Mouse (Mus musculus): ENCODE results near the gene B4galt5.

The B4galt5 gene

DNA sequence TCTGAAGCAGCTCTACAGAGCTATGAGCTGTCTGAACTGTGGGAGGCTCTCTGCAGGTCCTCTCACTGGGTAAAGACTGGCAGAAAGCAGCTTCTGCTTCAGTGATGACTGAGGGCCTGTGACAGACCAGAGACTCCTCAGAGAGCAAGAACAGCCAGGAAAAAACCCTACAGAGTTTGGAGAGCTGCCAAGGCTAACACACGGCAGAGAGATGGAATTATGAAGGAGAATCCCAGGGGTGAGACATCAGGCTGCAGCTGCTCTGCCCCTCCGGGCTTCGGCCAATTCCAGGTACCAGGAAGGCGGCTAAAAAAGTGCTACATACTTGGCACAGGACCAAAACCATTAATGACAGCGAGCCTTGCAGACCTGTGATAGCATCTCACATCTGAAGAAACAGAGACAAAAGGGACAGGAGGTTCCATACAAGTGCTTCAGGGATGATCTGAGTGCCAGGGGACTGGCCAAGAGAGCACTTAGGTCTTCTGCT lies 17.5 kb downstream of the B4galt5 start:
- DNase-seq (ENCODE audit: low spot score) = no peak

DNA sequence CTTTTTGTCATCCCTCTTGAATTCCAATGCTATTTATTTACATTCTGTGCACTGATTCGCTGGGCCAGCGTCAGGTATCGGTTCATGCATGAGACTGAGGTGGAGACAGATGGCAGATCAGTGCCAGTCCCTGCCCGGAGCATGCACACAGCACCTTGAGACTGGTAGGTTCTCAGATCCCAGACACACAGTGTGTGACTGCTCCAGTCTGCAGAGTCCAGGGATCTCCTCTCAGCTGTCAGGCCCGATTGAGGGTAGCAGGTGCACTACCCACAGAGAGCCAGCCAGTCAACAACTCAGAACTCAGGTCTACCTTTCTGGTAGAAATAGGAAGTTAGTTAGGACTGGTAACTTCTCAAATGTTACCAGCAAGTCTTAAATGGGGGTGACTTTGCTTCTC lies 18.4 kb downstream of the B4galt5 start:
- no peak for DNase-seq (ENCODE audit: low spot score)

DNA sequence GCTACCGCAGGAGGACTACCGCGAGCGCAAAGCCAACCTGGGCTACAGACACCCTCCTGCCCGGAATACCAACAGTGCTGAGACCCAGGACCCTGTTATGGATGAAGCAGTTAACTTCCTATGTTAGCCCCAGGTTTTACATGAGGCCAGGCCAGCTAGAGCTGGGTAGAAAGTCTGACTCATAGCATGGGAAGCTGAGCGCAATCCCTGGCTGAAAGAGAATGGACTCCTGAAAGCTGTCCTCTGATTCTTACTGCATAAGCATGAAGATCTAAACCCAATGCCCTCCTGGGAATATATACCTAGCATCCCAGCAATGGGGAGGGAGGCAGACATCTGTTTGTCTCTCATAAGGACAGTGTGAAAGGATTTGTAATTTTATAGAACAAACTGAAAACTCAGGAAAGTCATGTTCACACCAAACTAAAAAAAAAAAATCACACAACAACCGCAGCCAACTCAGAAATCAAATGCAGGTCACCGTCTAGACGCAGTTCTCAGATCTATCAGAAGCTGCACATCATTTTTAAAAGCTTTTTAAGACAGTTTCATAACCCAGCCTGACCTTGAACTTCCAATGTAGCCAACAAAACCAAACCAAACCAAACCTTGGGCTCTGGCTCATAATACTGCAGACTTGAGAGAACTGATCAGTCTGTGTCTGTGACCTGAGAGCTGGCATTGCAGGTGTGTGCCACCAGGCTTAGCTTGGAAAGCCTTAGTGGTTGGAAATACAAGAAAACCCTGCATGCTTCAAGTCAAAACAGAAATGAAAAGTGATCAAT lies 19.3 kb downstream of the B4galt5 start:
- DNase-seq (ENCODE audit: low spot score) = no peak

DNA sequence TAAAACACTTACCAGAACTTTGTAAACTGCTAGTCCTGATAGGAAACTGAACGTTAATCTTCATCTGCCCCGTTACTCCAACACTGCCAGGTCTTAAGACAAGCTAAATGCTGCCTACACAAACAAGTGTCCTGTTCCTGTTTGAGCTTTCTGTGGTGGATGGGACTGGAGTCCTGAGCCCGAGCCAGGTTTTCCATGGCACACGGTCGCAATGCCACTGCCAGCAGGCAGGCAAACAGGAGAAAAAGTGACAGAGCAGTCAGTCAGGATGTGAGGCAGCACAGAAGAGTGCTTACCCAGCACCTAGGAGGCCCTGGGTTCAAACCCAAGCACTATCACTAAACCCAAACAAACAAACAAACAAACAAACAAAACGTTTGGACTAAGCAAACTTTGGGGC lies 20.6 kb downstream of the B4galt5 start:
- no peak for DNase-seq (ENCODE audit: low spot score)

DNA sequence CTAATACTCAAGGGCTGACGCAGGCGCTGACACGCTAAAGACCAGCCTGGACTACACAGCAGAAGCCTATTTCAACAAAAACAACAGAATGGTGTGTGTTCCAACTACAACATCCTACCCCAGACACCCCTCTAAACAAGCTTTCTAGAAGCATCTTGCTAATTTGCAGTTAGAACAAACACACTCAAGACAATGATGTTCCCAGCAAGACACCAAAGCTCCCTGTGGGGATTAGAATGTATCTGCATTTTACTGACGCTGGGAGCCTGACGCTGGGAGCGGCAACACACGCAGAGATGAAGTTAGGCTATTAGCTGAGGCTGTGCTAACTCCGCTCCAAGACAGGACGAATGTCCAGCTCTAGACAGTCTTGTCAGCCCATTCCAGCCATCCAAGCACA lies 22.4 kb downstream of the B4galt5 start:
- no peak for DNase-seq (ENCODE audit: low spot score)

DNA sequence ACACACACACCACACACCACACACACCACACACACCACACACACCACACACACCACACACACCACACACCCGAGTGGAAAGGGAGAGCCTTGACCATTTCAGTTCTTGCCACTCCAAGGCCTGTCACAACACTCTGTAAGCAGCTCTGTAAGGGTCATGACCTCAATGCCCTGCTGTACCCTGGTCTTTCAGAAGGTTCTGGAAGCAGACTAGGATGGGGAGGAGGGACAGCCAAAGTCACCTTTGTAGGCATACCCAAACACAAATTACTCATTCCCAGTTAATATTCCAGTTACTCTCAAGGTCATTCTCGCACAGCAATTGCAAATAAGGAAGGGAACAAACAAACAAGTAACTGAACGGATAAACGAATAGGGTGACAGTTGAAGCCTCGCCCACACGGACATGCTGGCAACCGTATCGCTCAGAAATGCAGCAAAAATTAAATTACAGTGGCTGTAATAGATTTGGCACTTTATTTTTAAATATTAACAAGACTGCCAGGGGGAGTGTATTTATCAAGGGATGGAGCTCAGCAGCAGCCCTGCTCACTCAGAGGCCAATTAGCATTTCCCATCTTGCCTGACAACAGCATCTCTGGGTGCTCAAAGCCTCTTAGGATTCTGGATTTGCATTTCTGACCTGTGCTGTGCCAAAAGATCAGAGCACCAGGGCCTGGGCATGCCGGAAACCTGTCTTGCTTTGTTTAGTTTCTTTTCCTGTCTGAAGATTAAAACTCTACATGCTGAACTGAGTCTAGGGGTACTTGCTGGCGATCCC lies 24.6 kb downstream of the B4galt5 start:
- no peak for DNase-seq (ENCODE audit: low spot score)

DNA sequence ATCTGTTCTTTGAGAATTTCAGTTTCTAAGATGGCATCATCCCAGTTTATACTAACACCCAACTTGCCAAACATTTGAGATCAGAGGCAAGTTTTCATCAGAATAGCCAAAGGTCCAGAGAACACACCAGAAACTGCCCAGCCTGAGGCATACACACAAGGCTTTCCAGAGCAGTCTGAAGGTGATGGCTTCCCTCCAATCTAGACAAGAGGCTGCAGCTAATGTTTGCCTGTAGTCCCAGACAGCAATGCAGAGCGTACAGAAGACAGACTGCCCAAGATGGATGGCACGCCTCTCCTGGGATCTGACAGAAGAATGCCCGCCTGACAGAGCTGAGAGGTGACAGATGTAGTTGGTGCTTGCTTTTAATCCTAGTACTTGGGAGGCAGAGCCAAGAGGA lies 25.9 kb downstream of the B4galt5 start:
- no peak for DNase-seq (ENCODE audit: low spot score)

DNA sequence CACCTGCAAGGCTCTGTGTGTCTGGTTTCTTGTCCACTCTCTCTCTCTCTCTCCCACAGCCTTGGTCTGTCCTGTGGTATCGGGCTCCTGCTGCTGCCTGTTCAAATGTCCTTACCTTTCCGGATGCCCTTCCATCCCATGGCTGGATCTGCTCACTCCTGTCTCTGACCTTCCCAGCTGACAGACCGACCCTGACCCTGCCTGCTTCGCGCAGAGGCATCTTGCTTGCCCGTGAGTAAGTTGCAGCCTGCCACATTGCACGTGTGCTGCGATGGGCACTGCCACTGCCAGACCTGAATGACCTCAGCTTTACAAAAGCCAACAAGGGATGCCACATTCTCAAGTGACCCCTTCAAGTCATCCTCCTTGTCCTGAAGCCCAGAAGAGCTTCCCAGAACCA lies 27.6 kb downstream of the B4galt5 start:
- DNase-seq (ENCODE audit: low spot score) = no peak

DNA sequence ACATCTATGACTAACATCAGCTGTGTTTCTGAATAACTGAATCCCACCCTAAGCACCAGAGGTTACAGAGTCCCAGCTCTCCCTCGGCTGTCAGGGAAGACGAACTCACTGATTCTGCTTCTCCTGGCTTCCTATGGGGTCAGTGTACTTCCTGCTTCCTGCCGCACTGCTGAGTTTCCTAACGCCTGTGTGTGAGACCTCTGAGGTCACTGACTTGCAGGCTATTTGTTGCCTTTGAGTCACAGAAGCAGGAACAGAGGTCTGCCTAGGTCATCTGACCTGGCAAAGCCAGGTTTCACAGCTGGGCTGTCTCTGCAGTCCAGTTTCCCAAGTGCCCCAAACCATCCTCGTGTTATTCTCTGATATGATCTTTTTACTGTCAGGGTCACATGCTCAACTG lies 30.0 kb downstream of the B4galt5 start:
- no peak for DNase-seq (ENCODE audit: low spot score)

DNA sequence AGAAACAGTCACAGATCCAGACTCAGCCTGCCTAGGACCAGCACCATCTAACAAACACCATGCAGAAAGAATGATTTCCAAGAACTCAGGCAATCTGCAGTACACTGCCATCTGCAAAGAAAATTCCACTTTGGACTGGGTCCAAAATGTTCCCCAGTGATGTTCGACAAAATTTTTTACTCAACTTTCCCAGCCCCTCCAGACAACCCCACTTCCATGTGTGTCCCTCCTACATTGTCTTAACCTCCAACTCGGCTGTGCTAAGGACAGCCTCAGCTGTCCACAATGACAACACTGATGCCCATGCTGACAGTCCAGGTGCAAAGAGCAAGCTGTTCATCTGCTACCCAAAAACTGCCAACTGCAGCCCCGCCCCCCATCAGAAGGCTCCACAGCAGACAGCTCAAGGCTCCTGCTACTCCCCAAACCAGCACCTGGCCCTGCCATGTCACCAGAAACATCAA lies 32.2 kb downstream of the B4galt5 start:
- no peak for DNase-seq (ENCODE audit: low spot score)

DNA sequence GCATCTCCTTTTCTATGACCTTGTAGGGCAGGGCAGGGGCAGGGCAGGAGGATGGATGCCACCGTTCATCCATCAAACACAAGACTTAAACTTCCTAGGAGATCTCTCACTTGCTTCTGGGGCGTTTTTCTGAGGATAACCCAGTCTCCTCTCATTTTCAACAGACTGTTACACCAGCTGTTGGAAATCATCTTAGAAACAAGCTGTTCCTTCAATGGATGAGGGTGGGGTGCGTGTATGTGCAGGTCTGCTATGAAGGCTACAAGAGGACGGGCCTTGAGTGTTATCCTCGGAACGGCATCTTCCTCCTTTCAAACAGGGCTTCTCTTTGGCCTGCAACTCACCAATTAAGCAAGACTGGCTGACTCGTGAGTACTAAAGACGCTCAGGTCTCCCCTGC lies 34.5 kb downstream of the B4galt5 start:
- DNase-seq (ENCODE audit: low spot score) = no peak

DNA sequence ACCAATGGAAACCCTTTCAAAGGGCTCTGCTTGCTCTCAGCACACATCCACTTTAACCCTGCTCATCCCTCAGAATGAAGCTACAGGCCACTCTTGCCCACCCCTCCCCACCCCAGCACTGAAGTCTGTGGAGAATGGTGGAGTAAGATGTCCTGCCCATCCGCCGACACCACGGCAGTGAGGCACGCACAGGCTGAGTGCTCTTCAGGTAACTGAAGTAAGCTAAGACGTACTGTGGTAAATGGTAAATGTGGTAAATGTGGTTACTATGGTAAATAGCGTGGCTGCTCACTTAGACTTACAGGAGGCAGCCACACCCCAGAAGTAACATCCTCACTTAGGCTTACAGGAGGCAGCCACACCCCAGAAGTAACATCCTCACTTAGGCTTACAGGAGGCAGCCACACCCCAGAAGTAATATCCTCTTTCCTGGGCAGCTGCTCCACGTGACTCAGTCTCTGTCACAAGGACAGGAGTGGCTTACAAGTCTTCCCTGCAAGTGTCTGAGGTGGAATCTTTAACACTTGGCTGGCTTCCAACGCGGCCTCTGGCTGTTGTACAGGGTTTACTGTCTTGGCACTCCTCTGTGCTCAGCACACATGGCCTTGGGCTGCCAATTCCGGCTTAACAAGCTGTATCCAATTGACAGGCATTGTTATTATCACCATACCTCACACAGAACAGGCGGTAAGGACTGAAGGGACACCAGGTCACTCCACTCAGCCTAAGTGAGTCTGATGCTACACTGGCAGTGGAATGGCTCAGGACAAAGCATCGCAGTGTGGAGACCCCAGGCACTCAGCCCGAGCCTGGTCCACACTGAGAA lies 35.3 kb downstream of the B4galt5 start:
- no peak for DNase-seq (ENCODE audit: low spot score)

DNA sequence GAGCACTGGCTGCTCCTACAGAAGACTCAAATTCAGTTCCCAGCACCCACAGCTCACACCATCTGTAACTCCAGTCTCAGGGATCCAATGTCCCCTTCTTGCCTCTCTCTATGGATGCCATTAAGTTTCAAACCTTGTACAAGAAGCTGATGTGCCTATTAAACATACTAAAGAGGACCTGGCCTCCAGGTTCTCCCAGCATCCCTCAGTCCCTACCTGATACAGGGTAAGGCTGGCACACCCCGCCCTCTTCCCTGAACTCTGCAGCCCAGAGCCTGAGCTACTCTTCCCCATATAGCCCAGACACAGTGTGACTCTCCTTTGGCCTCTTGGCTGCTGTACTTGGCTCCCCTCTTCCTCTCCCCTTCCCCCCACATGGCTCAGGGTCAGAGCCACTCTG lies 38.9 kb downstream of the B4galt5 start:
- no peak for DNase-seq (ENCODE audit: low spot score)

DNA sequence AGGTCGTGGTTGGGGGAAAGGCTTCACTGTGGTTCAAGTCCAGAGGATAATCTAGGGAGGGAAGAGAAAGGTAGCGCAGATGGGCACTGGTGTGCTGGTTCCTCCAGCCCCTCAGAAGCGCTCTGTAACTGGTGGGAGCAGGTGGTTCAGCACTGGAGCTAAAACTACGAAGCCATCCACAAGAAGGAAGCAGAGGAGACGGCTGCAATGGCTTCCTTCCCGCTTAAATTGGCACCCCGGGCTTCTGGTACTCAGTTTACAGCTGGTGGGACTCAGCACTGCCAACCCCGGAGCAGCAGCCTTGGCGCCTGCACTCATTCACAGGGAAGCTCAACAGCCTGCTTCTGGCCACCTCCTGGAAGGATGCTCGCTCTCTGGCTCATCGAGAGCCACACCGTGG lies 39.7 kb downstream of the B4galt5 start:
- DNase-seq (ENCODE audit: low spot score) = no peak

DNA sequence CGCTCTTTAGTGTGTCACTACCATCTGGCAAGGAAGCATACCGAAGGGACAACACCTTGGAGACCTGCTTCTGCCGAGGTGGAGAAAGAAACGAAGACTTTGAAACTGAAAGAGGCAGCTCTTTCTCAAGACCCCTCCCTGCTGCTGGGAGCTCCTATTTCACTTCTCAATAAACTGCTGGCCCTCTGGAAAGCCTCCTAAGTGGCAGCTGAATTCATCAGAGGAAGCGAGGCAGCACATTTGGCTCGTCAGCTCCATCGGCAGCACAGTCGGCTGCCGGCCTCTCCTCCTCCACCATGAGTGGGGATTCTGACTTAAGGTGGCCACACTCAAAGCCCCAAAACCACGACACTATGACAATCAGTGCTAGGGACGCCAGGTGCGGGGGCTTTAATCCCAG lies 41.3 kb downstream of the B4galt5 start:
- DNase-seq (ENCODE audit: low spot score) = no peak

DNA sequence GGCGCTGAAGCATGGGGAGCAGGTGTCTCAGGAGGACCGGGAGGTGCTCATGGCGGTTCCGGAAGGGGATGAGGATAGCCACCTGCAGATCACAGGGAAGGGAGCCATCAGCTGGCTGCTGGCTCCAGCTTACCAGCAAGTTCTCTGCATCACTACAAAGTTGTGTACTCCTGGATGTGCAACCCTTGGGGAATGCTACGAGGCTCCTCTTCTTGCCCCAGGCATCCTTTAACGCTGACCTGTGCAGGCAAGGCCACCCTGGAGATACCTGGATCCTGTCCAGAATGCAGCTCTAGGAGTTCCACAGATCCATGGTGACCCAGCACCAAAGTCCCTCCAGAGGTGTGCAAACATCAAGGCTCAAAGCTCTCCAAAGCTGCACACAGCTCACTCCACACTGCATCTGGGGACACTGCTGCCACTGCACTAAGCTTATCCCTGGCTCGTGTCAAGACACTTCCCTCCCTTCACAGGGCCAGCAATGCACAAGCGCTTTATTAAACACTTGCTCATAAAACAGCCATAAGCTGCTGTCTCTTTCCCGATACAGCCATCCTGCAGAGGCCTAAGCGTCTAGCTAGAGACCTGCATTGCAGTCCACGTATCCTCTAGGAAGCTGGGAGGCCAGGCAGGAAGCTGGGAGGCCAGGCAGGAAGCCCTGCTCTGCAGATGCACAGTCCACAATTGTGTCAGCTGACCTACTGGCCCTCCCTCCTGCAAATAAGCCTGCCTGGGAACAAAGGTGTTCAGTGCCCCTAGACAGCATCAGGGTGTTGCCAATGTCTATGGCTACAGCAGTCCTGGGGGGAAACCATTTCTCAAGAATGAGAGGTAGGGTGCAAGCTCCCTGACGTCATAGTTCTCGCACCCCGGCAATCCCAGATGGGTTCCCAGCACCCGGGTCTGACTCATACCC lies 42.1 kb downstream of the B4galt5 start:
- DNase-seq (ENCODE audit: low spot score) = no peak

DNA sequence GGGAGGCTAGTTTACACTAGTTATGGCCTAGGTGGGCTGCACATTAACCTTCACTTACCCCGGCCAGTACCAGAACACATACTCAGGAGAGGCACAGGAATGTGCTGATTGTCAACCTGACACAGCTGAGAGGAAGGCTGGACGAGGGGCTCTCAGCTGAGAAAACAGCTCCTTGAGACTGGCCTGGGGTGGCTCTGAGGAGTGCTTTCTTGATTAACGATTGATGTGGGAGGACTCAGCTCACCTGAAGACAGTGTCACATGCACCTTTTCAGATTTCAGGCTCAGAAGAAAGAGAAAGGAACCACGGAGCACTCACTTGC lies 42.7 kb downstream of the B4galt5 start:
- DNase-seq (ENCODE audit: low spot score) = no peak

DNA sequence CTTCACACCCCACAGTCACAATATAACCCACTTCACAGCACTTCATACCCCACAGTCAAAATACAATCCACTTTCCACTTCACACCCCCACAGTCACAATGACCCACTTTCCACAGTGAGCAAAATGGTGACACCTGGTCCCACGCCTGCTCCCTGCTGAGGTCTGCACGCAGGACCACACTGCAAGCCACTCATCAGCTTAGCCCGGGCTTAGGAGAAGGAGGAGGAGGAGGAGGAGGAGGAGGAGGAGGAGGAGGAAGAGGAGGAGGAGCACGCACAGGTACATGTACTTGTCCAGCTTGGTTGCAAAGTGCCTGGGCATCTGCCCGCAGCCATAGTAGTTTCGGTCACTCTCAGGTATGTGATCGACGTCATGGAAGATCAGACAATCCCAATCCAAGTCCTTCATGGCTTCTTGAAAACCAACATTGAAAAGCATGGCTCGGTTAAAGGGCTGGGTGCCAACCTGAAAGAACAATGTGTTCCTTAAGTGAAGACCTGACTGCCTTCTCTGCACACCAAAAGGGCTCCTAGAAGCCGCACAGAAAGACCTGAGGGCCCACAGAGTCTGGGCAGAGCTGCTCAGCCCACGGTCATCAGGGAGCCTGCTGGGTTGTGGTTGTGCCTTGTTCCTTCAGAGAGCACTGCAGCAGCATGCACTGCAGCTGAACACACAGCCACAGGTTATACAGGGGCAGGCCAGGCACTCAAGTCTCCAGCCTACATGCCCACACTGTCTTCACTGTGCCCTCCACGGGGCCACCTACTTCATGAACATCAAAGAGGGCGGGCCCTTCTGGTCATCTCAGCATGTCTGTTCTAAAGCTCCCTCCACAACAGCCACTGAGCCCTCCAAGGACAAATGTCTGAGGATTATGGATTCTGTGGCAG lies 43.4 kb downstream of the B4galt5 start:
- DNase-seq (ENCODE audit: low spot score) = no peak

DNA sequence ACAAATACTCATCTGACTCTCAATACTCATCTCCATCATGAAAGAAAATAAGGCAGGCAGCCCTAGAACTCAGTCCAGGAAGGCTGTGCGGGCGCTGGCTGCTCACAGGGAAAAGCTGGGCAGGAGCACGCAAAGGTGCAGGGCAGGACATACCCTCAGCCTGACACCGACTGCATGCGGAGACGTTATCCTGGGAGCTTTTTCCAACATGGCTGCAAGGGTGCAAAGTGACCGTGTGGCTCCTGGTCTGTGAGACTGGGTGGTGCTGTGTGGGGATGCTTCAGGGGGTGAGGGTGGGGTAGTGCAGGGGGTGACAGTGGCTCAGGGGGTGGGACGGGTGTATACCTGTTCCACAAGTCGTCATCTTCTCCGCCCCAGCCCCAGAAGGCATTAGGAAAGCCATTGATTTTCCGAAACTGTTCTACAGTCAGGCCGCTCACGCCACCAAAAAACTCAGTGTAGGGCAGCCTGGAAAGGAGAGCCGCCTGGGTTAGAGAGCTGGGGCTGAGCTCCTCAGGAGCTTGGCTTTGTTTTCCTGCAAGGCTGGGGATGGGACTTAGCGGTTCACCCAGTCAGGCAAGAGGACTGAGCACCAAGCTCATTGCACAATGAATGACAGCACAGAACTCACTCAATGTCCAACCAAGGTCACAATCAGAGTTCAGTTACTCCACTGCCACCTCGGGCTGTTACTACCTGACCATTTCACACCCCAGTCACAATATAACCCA lies 44.2 kb downstream of the B4galt5 start:
- no peak for DNase-seq (ENCODE audit: low spot score)

DNA sequence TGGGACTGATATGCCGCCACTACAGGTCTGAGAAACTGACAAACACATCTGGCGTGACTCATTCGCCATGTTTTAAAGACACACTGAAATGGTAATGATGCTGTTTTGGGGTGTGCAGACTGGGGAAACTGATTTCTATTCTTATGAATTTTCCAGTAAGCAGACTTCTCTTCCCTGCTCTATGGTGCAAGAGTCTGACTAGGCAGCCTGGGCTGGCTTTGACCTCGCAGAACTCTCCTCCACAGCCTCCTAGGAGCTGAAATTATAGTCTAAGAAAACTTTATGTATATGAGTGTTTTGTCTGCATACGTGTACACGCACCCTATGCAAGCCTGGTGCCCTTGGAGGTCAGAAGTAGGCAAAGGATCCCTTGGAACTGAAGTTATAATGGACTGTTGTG lies 45.2 kb downstream of the B4galt5 start:
- no peak for DNase-seq (ENCODE audit: low spot score)

All from ovary, postnatal 10 days (tissue).